Mouse (Mus musculus): ENCODE measurements around the gene Amz1.

DNA sequence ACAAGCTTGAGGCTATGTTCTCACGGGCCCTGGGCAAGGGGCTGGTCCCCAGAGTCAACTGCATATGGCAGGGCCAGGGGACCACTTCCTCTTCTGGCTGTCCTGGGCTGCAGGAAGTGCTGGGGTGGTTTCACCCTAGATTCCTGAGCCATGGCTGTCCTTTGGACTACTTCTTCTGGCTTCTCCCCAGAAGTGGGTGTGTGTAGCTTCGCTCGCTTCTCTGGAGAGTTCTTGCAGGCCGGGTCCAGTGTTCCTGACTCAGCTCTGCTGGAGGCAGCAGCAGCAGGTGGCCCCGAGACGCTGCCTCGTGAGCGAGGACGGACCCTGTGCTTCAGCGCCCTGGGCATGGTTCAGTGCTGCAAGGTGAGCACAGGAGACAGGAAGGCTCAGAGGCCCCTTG is 24.5 kb downstream of the Amz1 start:
- TF ChIP-seq CTCF (IDR thresholded peaks at IDR 0.05; ENCODE audit: extremely low read depth, insufficient read depth, low read length) (no peak), POLR2A (IDR thresholded peaks at IDR 0.05; ENCODE audit: extremely low read depth, insufficient read depth, low read length) (no peak)

Measured in cortical plate, adult 2 months (tissue).